Mouse (Mus musculus) midbrain, embryonic 16.5 days (tissue): Measurements from ENCODE around the gene Srgap3. TPM values are rescaled to one million over a fixed set of nuclear protein-coding genes. Genes with fewer than 3 reads are reported as not detected.

ENCODE experiments used
- ATAC-seq: fragments of 200-750 bp; cut with Nextera tagmentation; 2 replicates; pipeline ENCODE4 v1.8.0; 2017; ENCODE audit warnings: moderate TSS enrichment
- H3K27ac ChIP-seq: fragments of 300-500 bp; sonication (generic); 2 replicates; pipeline ENCODE4 v1.5.1; 2014; ENCODE audit warnings: mild to moderate bottlenecking, low read length, mixed read lengths
- H3K27me3 ChIP-seq: fragments of 300-500 bp; sonication (generic); 2 replicates; pipeline ENCODE4 v1.6.1; 2014; ENCODE audit warnings: low read depth, low read length, mixed read lengths; ENCODE audit not compliant: control insufficient read depth, insufficient read depth
- H3K36me3 ChIP-seq: fragments of 300-500 bp; sonication (generic); 2 replicates; pipeline ENCODE4 v1.6.1; 2014; ENCODE audit warnings: mild to moderate bottlenecking, low read length, moderate library complexity, mixed read lengths; ENCODE audit not compliant: control insufficient read depth, insufficient read depth
- H3K4me1 ChIP-seq: fragments of 300-500 bp; sonication (generic); 2 replicates; pipeline ENCODE4 v1.6.1; 2014; ENCODE audit warnings: mild to moderate bottlenecking, low read length, mixed read lengths; ENCODE audit not compliant: control insufficient read depth, insufficient read depth
- H3K4me2 ChIP-seq: fragments of 300-500 bp; sonication (generic); 2 replicates; pipeline ENCODE4 v1.6.1; 2014; ENCODE audit warnings: mild to moderate bottlenecking, low read length, mixed read lengths
- H3K4me3 ChIP-seq: fragments of 300-500 bp; sonication (generic); 2 replicates; pipeline ENCODE4 v1.5.1; 2014; ENCODE audit warnings: low read depth, mild to moderate bottlenecking, low read length, moderate library complexity, mixed read lengths
- H3K9ac ChIP-seq: fragments of 300-500 bp; sonication (generic); 2 replicates; pipeline ENCODE4 v1.6.1; 2014; ENCODE audit warnings: low read depth, low read length, mixed read lengths
- H3K9me3 ChIP-seq: fragments of 300-500 bp; sonication (generic); replicated peaks from 2 replicates; pipeline ENCODE4 v1.6.1; 2014; ENCODE audit warnings: mild to moderate bottlenecking, low read length, mixed read lengths; ENCODE audit not compliant: control insufficient read depth, poor library complexity, severe bottlenecking
- WGBS: fragments of 180-500 bp; shearing (Covaris S2); extraction: QIAGEN DNeasy Blood & Tissue Kit; methylation state at CpG from one replicate; pipeline ENCODE4 v1.1.7; 2014; 5-methylcytosine and 5-hydroxymethylcytosine counted together
- polyA plus RNA-seq: library from polyadenylated mRNA; unstranded; fragments of >200 nt; fragmentation: Nextera tagmentation; extraction: Ambion mirVana; gene quantifications from 2 replicates; pipeline ENCODE4 v1.2.1, GENCODE M21; 2015

Srgap3 gene
- polyA plus RNA-seq, 1 experiment from 2014 or later = 37.4 TPM

GRCm38 (mm10) chr6:112953905-112954304, 6.8 kb upstream of the Srgap3 start:
- WGBS = 89% methylated on average over 7 of the region's 7 CpGs
- no peak overlapping the region for H3K27ac ChIP-seq
- H3K9ac ChIP-seq = no peak overlapping the region
- no peaks in the 10 kb centered on the region for H3K27me3 ChIP-seq
- no peak for ATAC-seq
- H3K4me3 ChIP-seq = no peak overlapping the region
- no peaks in the 10 kb centered on the region for H3K9me3 ChIP-seq
- H3K4me2 ChIP-seq = no peak overlapping the region
- H3K4me1 ChIP-seq = peaks cover 1% of the 10 kb centered on the region; the same call in 1 of the 2 replicates
- no peaks in the 10 kb centered on the region for H3K36me3 ChIP-seq

- H3K36me3 ChIP-seq = no peaks in the 10 kb centered on the region
- no peak for ATAC-seq
- H3K9ac ChIP-seq = no peak overlapping the region
- H3K4me2 ChIP-seq = no peak overlapping the region
- peaks cover 16% of the 10 kb centered on the region for H3K4me1 ChIP-seq
- H3K27ac ChIP-seq = no peak overlapping the region
- H3K4me3 ChIP-seq = no peak overlapping the region
- H3K27me3 ChIP-seq = no peaks in the 10 kb centered on the region
- no peaks in the 10 kb centered on the region for H3K9me3 ChIP-seq
- WGBS = 82% methylated on average over 2 of the region's 2 CpGs
Measured at GRCm38 (mm10) chr6:112951254-112951653, 4.2 kb upstream of the Srgap3 start.

- WGBS = 46% methylated on average over 8 of the region's 8 CpGs
- Histone ChIP-seq H3K36me3 (no peaks in the 10 kb centered on the region), H3K27me3 (no peaks in the 10 kb centered on the region), H3K9me3 (no peaks in the 10 kb centered on the region), H3K9ac (no peak overlapping the region), H3K4me1 (peaks cover 16% of the 10 kb centered on the region), H3K27ac (no peak overlapping the region), H3K4me2 (no peak overlapping the region), H3K4me3 (no peak overlapping the region)
- no peak for ATAC-seq
Measured at GRCm38 (mm10) chr6:112950205-112951110, 3.4 kb upstream of the Srgap3 start.

- no peak overlapping the region for H3K4me2 ChIP-seq
- H3K9ac ChIP-seq = no peak overlapping the region
- peaks cover 16% of the 10 kb centered on the region for H3K4me1 ChIP-seq
- H3K36me3 ChIP-seq = no peaks in the 10 kb centered on the region
- H3K27me3 ChIP-seq = no peaks in the 10 kb centered on the region
- ATAC-seq = no peak
- H3K27ac ChIP-seq = no peak overlapping the region
- no peak overlapping the region for H3K4me3 ChIP-seq
- WGBS = 18% methylated on average over 2 of the region's 2 CpGs
- no peaks in the 10 kb centered on the region for H3K9me3 ChIP-seq
Measured at GRCm38 (mm10) chr6:112949220-112949619, 2.2 kb upstream of the Srgap3 start.

- peak overlapping the region; percentile 94; the same call in 1 of the 2 replicates for H3K9ac ChIP-seq
- no peak overlapping the region for H3K4me3 ChIP-seq
- no peak overlapping the region for H3K4me2 ChIP-seq
- 81% methylated on average over 2 of the region's 2 CpGs for WGBS
- H3K27me3 ChIP-seq = no peaks in the 10 kb centered on the region
- no peaks in the 10 kb centered on the region for H3K9me3 ChIP-seq
- peaks cover 21% of the 10 kb centered on the region for H3K4me1 ChIP-seq
- no peak for ATAC-seq
- no peak overlapping the region; the same call in 1 of the 2 replicates for H3K27ac ChIP-seq
- H3K36me3 ChIP-seq = no peaks in the 10 kb centered on the region
Measured at GRCm38 (mm10) chr6:112948416-112948815, 1.4 kb upstream of the Srgap3 start.

- WGBS = 4% methylated on average over 12 of the region's 12 CpGs
- no peaks in the 10 kb centered on the region for H3K27me3 ChIP-seq
- peak overlapping the region; percentile 94 for H3K9ac ChIP-seq
- H3K4me2 ChIP-seq = peak overlapping the region; percentile 73
- no peaks in the 10 kb centered on the region for H3K36me3 ChIP-seq
- H3K4me1 ChIP-seq = peaks cover 35% of the 10 kb centered on the region
- H3K27ac ChIP-seq = peak overlapping the region; percentile 96
- H3K9me3 ChIP-seq = no peaks in the 10 kb centered on the region
- ATAC-seq = peak; percentile 17; the same call in 1 of the 2 replicates
- H3K4me3 ChIP-seq = peak overlapping the region; percentile 68
Measured at GRCm38 (mm10) chr6:112946021-112946811, 850 bp downstream of the Srgap3 start.

GRCm38 (mm10) chr6:112945181-112945751, 1.8 kb downstream of the Srgap3 start:
- peak; percentile 15; the same call in 1 of the 2 replicates for ATAC-seq
- WGBS = 1% methylated on average over 14 of the region's 14 CpGs

GRCm38 (mm10) chr6:112943596-112944245, 3.3 kb downstream of the Srgap3 start:
- Histone ChIP-seq H3K36me3 (no peaks in the 10 kb centered on the region; the same call in 1 of the 2 replicates), H3K4me3 (peak overlapping the region; percentile 68), H3K27ac (peak overlapping the region; percentile 47), H3K27me3 (no peaks in the 10 kb centered on the region), H3K4me1 (peaks cover 50% of the 10 kb centered on the region), H3K9me3 (no peaks in the 10 kb centered on the region), H3K9ac (peak overlapping the region; percentile 36; the same call in 1 of the 2 replicates), H3K4me2 (peak overlapping the region; percentile 73)
- ATAC-seq = no peak
- 19% methylated on average over 9 of the region's 9 CpGs for WGBS

More at GRCm38 (mm10) chr6:112945181-112945751, 1.8 kb downstream of the Srgap3 start:
- Histone ChIP-seq H3K4me2 (peak overlapping the region; percentile 73), H3K9ac (peak overlapping the region; percentile 94), H3K4me3 (peak overlapping the region; percentile 68), H3K36me3 (no peaks in the 10 kb centered on the region; the same call in 1 of the 2 replicates), H3K27me3 (no peaks in the 10 kb centered on the region), H3K9me3 (no peaks in the 10 kb centered on the region), H3K4me1 (peaks cover 44% of the 10 kb centered on the region), H3K27ac (peak overlapping the region; percentile 96)
